Mouse (Mus musculus) liver, adult 2 months (tissue): ENCODE results near the gene Nudt9.

Source experiments
- CTCF ChIP-seq: fragments of 200-500 bp; IDR thresholded peaks from 2 replicates; pipeline ENCODE4 v1.5.1; 2011; ENCODE audit warnings: low read depth, low read length, control low read depth
- POLR2A ChIP-seq: fragments of 200-500 bp; IDR thresholded peaks from 2 replicates; pipeline ENCODE4 v1.6.1; 2011; ENCODE audit warnings: low read length, control low read depth; ENCODE audit not compliant: insufficient read depth; ENCODE audit errors: extremely low read depth

DNA sequence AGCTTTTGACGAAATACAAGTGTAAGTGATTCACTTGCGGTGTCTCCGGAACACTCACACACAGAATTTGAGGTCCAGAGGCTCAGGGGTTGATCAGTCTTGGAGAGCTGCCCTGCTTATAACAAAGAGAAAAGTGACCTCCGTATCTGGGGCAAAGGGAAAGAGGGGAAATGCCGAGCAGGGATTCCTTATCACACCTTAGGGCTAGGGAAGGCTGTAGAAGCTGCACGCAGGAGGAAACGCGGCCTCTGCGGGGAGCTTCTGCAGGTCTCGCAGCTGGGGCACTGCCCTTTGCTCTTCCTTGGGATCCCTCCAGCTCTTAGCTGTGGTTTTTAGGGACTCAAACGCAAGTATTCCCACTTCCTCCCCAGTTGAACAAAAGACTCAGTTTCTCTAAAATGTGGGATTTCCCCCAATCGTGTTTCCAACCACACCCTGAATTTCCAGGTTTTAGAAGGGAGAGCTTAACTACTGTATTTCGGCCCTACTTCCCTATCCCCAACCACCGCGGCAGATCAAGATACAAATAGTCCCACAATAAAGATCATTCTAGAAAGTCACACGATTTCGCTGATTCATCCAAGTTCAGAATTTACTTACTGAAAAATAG is 20.8 kb upstream of the Nudt9 start:
- no peak for TF ChIP-seq CTCF
- no peak for TF ChIP-seq POLR2A
